13 mouse cellular contexts compared by ENCODE assay signal in genomic region chr14:46994704-46995103, GRCm38 (mm10).
"Had no signal": no experiment of that assay in that cellular context is flagged by ENCODE, and none has a peak within 500 bp of the region (broad histone marks: within the 10 kb centered on the region; RNA-seq: fewer than 3 reads in every experiment).

No protein-coding gene starts in this region.

- H3K9me3 ChIP-seq: limb, embryonic 13.5 days; liver, embryonic 15.5 days; midbrain, embryonic 10.5 days; neural tube, embryonic 12.5 days had no signal

- H3K27ac ChIP-seq: kidney, postnatal 0 days; limb, embryonic 13.5 days; liver, embryonic 15.5 days; midbrain, embryonic 10.5 days; neural tube, embryonic 12.5 days had no signal

- H3K27me3 ChIP-seq: limb, embryonic 13.5 days; neural tube, embryonic 12.5 days had no signal

- DNase-seq: kidney, adult 11 months; kidney, adult 9 months; kidney, postnatal 36 days; lung, embryonic 14.5 days; lung, postnatal 14 days; midbrain, embryonic 14.5 days; retina, postnatal 1 day had no signal

- H3K9ac ChIP-seq: limb, embryonic 13.5 days; liver, embryonic 15.5 days; lung, embryonic 14.5 days; neural tube, embryonic 12.5 days had no signal

- H3K36me3 ChIP-seq: limb, embryonic 13.5 days; liver, embryonic 15.5 days; midbrain, embryonic 10.5 days; neural tube, embryonic 12.5 days had no signal

- H3K4me3 ChIP-seq: limb, embryonic 13.5 days; liver, embryonic 15.5 days; midbrain, embryonic 10.5 days; neural tube, embryonic 12.5 days had no signal

- H3K4me1 ChIP-seq: liver, embryonic 15.5 days had no signal

- H3K4me2 ChIP-seq: limb, embryonic 13.5 days; liver, embryonic 11.5 days; liver, embryonic 15.5 days; lung, embryonic 14.5 days; neural tube, embryonic 12.5 days had no signal
